Mouse (Mus musculus): ENCODE data around the gene Zfp217. TPM values are rescaled to one million over a fixed set of nuclear protein-coding genes. Genes with fewer than 3 reads are reported as not detected.

Zfp217 gene
- polyA plus RNA-seq, 1 experiment from 2014 or later, result 3.9 TPM

- WGBS, result 92% methylated on average over 5 of the region's 5 CpGs
- no peaks in the 10 kb centered on the region for H3K36me3 ChIP-seq
Observed at GRCm38 (mm10) chr2:170179317-170179716, 31.4 kb upstream of the Zfp217 start.

GRCm38 (mm10) chr2:170177323-170177722, 29.4 kb upstream of the Zfp217 start:
- Histone ChIP-seq H3K36me3 (no peaks in the 10 kb centered on the region), H3K4me2 (replicated peaks) (no peak overlapping the region), H3K9me3 (replicated peaks) (no peaks in the 10 kb centered on the region), H3K9ac (no peak overlapping the region), H3K4me3 (no peak overlapping the region), H3K27me3 (no peaks in the 10 kb centered on the region), H3K27ac (no peak overlapping the region), H3K4me1 (peaks cover 31% of the 10 kb centered on the region)
- ATAC-seq (ENCODE audit: low FRiP score), result no peak
- 25% methylated on average over 8 of the region's 8 CpGs for WGBS

More at GRCm38 (mm10) chr2:170179317-170179716, 31.4 kb upstream of the Zfp217 start:
- no peaks in the 10 kb centered on the region for H3K9me3 ChIP-seq (replicated peaks)
- H3K27ac ChIP-seq, result no peak overlapping the region
- no peaks in the 10 kb centered on the region for H3K27me3 ChIP-seq
- ATAC-seq (ENCODE audit: low FRiP score), result no peak
- H3K4me3 ChIP-seq, result no peak overlapping the region
- H3K4me1 ChIP-seq, result peaks cover 31% of the 10 kb centered on the region
- H3K9ac ChIP-seq, result no peak overlapping the region
- H3K4me2 ChIP-seq (replicated peaks), result no peak overlapping the region

GRCm38 (mm10) chr2:170176284-170176926, 28.5 kb upstream of the Zfp217 start:
- H3K27me3 ChIP-seq, result no peaks in the 10 kb centered on the region
- no peaks in the 10 kb centered on the region for H3K9me3 ChIP-seq (replicated peaks)
- peak overlapping the region; percentile 52; the same call in 1 of the 2 replicates for H3K27ac ChIP-seq
- 0 out of 2 replicates have a peak overlapping the region, but pooled peaks have one; percentile 13 for H3K4me2 ChIP-seq (replicated peaks)
- H3K9ac ChIP-seq, result no peak overlapping the region
- ATAC-seq (ENCODE audit: low FRiP score), result peak; percentile 84
- H3K36me3 ChIP-seq, result no peaks in the 10 kb centered on the region
- H3K4me1 ChIP-seq, result peaks cover 30% of the 10 kb centered on the region
- 18% methylated on average over 6 of the region's 8 CpGs for WGBS
- no peak overlapping the region for H3K4me3 ChIP-seq

GRCm38 (mm10) chr2:170175661-170176150, 27.8 kb upstream of the Zfp217 start:
- Histone ChIP-seq H3K36me3 (no peaks in the 10 kb centered on the region), H3K27ac (no peak overlapping the region), H3K9ac (no peak overlapping the region), H3K4me1 (peaks cover 30% of the 10 kb centered on the region), H3K4me3 (no peak overlapping the region), H3K4me2 (replicated peaks) (no peak overlapping the region), H3K27me3 (no peaks in the 10 kb centered on the region), H3K9me3 (replicated peaks) (no peaks in the 10 kb centered on the region)
- 67% methylated on average over 7 of the region's 7 CpGs for WGBS
- no peak for ATAC-seq (ENCODE audit: low FRiP score)

GRCm38 (mm10) chr2:170175190-170175589, 27.3 kb upstream of the Zfp217 start:
- Histone ChIP-seq H3K9me3 (replicated peaks) (no peaks in the 10 kb centered on the region), H3K4me3 (no peak overlapping the region), H3K27ac (no peak overlapping the region), H3K4me2 (replicated peaks) (no peak overlapping the region), H3K4me1 (peaks cover 30% of the 10 kb centered on the region), H3K27me3 (no peaks in the 10 kb centered on the region), H3K9ac (no peak overlapping the region), H3K36me3 (no peaks in the 10 kb centered on the region)
- WGBS, result 91% methylated on average over 3 of the region's 3 CpGs
- no peak for ATAC-seq (ENCODE audit: low FRiP score)

- ATAC-seq (ENCODE audit: low FRiP score), result no peak
- Histone ChIP-seq H3K36me3 (no peaks in the 10 kb centered on the region), H3K27ac (no peak overlapping the region), H3K9ac (no peak overlapping the region), H3K4me2 (replicated peaks) (no peak overlapping the region), H3K27me3 (no peaks in the 10 kb centered on the region), H3K9me3 (replicated peaks) (no peaks in the 10 kb centered on the region), H3K4me1 (peaks cover under 1% of the 10 kb centered on the region; the same call in 1 of the 2 replicates), H3K4me3 (no peak overlapping the region)
Observed at GRCm38 (mm10) chr2:170169062-170169461, 21.2 kb upstream of the Zfp217 start.

GRCm38 (mm10) chr2:170165649-170166048, 17.7 kb upstream of the Zfp217 start:
- 77% methylated on average over 10 of the region's 10 CpGs for WGBS
- no peaks in the 10 kb centered on the region for H3K36me3 ChIP-seq
- H3K4me2 ChIP-seq (replicated peaks), result no peak overlapping the region
- no peak overlapping the region for H3K27ac ChIP-seq
- no peak overlapping the region for H3K9ac ChIP-seq
- H3K4me1 ChIP-seq, result no peaks in the 10 kb centered on the region
- no peaks in the 10 kb centered on the region for H3K27me3 ChIP-seq
- no peaks in the 10 kb centered on the region for H3K9me3 ChIP-seq (replicated peaks)
- H3K4me3 ChIP-seq, result no peak overlapping the region
- no peak for ATAC-seq (ENCODE audit: low FRiP score)

- Histone ChIP-seq H3K4me3 (no peak overlapping the region), H3K4me2 (replicated peaks) (no peak overlapping the region), H3K4me1 (no peaks in the 10 kb centered on the region), H3K27ac (no peak overlapping the region), H3K9ac (no peak overlapping the region), H3K36me3 (no peaks in the 10 kb centered on the region), H3K27me3 (no peaks in the 10 kb centered on the region), H3K9me3 (replicated peaks) (no peaks in the 10 kb centered on the region)
- ATAC-seq (ENCODE audit: low FRiP score), result no peak
- WGBS, result 81% methylated on average over 18 of the region's 18 CpGs
Observed at GRCm38 (mm10) chr2:170163671-170164462, 16.0 kb upstream of the Zfp217 start.

- ATAC-seq (ENCODE audit: low FRiP score), result no peak
- Histone ChIP-seq H3K27me3 (no peaks in the 10 kb centered on the region), H3K9ac (no peak overlapping the region), H3K9me3 (replicated peaks) (no peaks in the 10 kb centered on the region), H3K4me1 (peaks cover 6% of the 10 kb centered on the region), H3K4me3 (no peak overlapping the region), H3K4me2 (replicated peaks) (no peak overlapping the region), H3K27ac (no peak overlapping the region), H3K36me3 (no peaks in the 10 kb centered on the region)
- WGBS, result 57% methylated on average over 15 of the region's 15 CpGs
Observed at GRCm38 (mm10) chr2:170159795-170160568, 12.1 kb upstream of the Zfp217 start.

- Histone ChIP-seq H3K9ac (no peak overlapping the region), H3K9me3 (replicated peaks) (no peaks in the 10 kb centered on the region), H3K4me1 (peaks cover 12% of the 10 kb centered on the region), H3K36me3 (no peaks in the 10 kb centered on the region), H3K27ac (no peak overlapping the region), H3K4me3 (no peak overlapping the region), H3K27me3 (no peaks in the 10 kb centered on the region), H3K4me2 (replicated peaks) (no peak overlapping the region)
- ATAC-seq (ENCODE audit: low FRiP score), result no peak
- WGBS, result 86% methylated on average over 4 of the region's 4 CpGs
Observed at GRCm38 (mm10) chr2:170158987-170159386, 11.1 kb upstream of the Zfp217 start.

- ATAC-seq (ENCODE audit: low FRiP score), result no peak
- no peak overlapping the region for H3K4me2 ChIP-seq (replicated peaks)
- H3K36me3 ChIP-seq, result no peaks in the 10 kb centered on the region
- peaks cover 15% of the 10 kb centered on the region for H3K4me1 ChIP-seq
- no peaks in the 10 kb centered on the region for H3K27me3 ChIP-seq
- WGBS, result 45% methylated on average over 5 of the region's 5 CpGs
- no peak overlapping the region for H3K27ac ChIP-seq
- H3K9me3 ChIP-seq (replicated peaks), result no peaks in the 10 kb centered on the region
- H3K4me3 ChIP-seq, result no peak overlapping the region
- no peak overlapping the region for H3K9ac ChIP-seq
Observed at GRCm38 (mm10) chr2:170158251-170158650, 10.3 kb upstream of the Zfp217 start.

Data from hindbrain, embryonic 12.5 days (tissue).